Mouse (Mus musculus): ENCODE data around the gene H1foo. TPM values are rescaled to one million over a fixed set of nuclear protein-coding genes. Genes with fewer than 3 reads are reported as not detected.

H1foo gene
- total and polyA plus RNA-seq, 3 experiments = not detected

- Histone ChIP-seq H3K27me3 (ENCODE audit: insufficient read depth, low read length) (no peaks in the 10 kb centered on the region), H3K4me1 (ENCODE audit: insufficient read depth, low read depth, low read length) (no peaks in the 10 kb centered on the region), H3K36me3 (replicated peaks) (no peaks in the 10 kb centered on the region), H3K9me3 (replicated peaks) (no peaks in the 10 kb centered on the region), H3K4me3 (ENCODE audit: low read depth, low read length) (no peak overlapping the region)
- no peak for TF ChIP-seq GATA2 (IDR thresholded peaks at IDR 0.05; ENCODE audit: borderline replicate concordance, low read depth, low read length)
- no peak for TF ChIP-seq CTCF (IDR thresholded peaks at IDR 0.05; ENCODE audit: low read depth, low read length)
- no peak for TF ChIP-seq POLR2AphosphoS5 (IDR thresholded peaks at IDR 0.05; ENCODE audit: insufficient replicate concordance, low read depth, low read length)
- TF ChIP-seq GATA1 (IDR thresholded peaks at IDR 0.05; ENCODE audit: borderline replicate concordance, low read length) = no peak
- no peak for TF ChIP-seq TAL1 (conservative IDR thresholded peaks at IDR 0.05; ENCODE audit: low read depth, low read length)
- ATAC-seq (ENCODE audit: extremely low read depth, insufficient number of reproducible peaks, low FRiP score, poor library complexity, severe bottlenecking) = no peak
- no peak for DNase-seq (ENCODE audit: low spot score)
These were observed 42.2 kb upstream of the H1foo start for GRCm38 (mm10) chr6:115902545-115902944.

GRCm38 (mm10) chr6:115905568-115905967 lies 39.2 kb upstream of the H1foo start:
- Histone ChIP-seq H3K27me3 (ENCODE audit: insufficient read depth, low read length) (peaks cover 4% of the 10 kb centered on the region; the same call in 1 of the 2 replicates), H3K9me3 (replicated peaks) (no peaks in the 10 kb centered on the region), H3K4me1 (ENCODE audit: insufficient read depth, low read depth, low read length) (no peaks in the 10 kb centered on the region), H3K36me3 (replicated peaks) (no peaks in the 10 kb centered on the region), H3K4me3 (ENCODE audit: low read depth, low read length) (no peak overlapping the region)
- ATAC-seq (ENCODE audit: extremely low read depth, insufficient number of reproducible peaks, low FRiP score, poor library complexity, severe bottlenecking) = no peak
- no peak for DNase-seq (ENCODE audit: low spot score)
- TF ChIP-seq GATA2 (IDR thresholded peaks at IDR 0.05; ENCODE audit: borderline replicate concordance, low read depth, low read length) (no peak), CTCF (IDR thresholded peaks at IDR 0.05; ENCODE audit: low read depth, low read length) (no peak), POLR2AphosphoS5 (IDR thresholded peaks at IDR 0.05; ENCODE audit: insufficient replicate concordance, low read depth, low read length) (no peak), GATA1 (IDR thresholded peaks at IDR 0.05; ENCODE audit: borderline replicate concordance, low read length) (no peak), TAL1 (conservative IDR thresholded peaks at IDR 0.05; ENCODE audit: low read depth, low read length) (no peak)

- DNase-seq (ENCODE audit: low spot score) (no peak), ATAC-seq (ENCODE audit: extremely low read depth, insufficient number of reproducible peaks, low FRiP score, poor library complexity, severe bottlenecking) (no peak)
- Histone ChIP-seq H3K27me3 (ENCODE audit: insufficient read depth, low read length) (peaks cover 4% of the 10 kb centered on the region; the same call in 1 of the 2 replicates), H3K9me3 (replicated peaks) (no peaks in the 10 kb centered on the region), H3K4me3 (ENCODE audit: low read depth, low read length) (no peak overlapping the region), H3K4me1 (ENCODE audit: insufficient read depth, low read depth, low read length) (no peaks in the 10 kb centered on the region), H3K36me3 (replicated peaks) (no peaks in the 10 kb centered on the region)
- TF ChIP-seq CTCF (IDR thresholded peaks at IDR 0.05; ENCODE audit: low read depth, low read length) (no peak), TAL1 (conservative IDR thresholded peaks at IDR 0.05; ENCODE audit: low read depth, low read length) (no peak), POLR2AphosphoS5 (IDR thresholded peaks at IDR 0.05; ENCODE audit: insufficient replicate concordance, low read depth, low read length) (no peak), GATA1 (IDR thresholded peaks at IDR 0.05; ENCODE audit: borderline replicate concordance, low read length) (no peak), GATA2 (IDR thresholded peaks at IDR 0.05; ENCODE audit: borderline replicate concordance, low read depth, low read length) (no peak)
These were observed 38.3 kb upstream of the H1foo start for GRCm38 (mm10) chr6:115906455-115906854.

GRCm38 (mm10) chr6:115906871-115907270 lies 37.9 kb upstream of the H1foo start:
- ATAC-seq (ENCODE audit: extremely low read depth, insufficient number of reproducible peaks, low FRiP score, poor library complexity, severe bottlenecking) = no peak

GRCm38 (mm10) chr6:115908421-115908982 lies 36.2 kb upstream of the H1foo start:
- Histone ChIP-seq H3K27me3 (ENCODE audit: insufficient read depth, low read length) (peaks cover 4% of the 10 kb centered on the region; the same call in 1 of the 2 replicates), H3K36me3 (replicated peaks) (no peaks in the 10 kb centered on the region), H3K9me3 (replicated peaks) (no peaks in the 10 kb centered on the region), H3K4me3 (ENCODE audit: low read depth, low read length) (no peak overlapping the region), H3K4me1 (ENCODE audit: insufficient read depth, low read depth, low read length) (no peaks in the 10 kb centered on the region)
- TF ChIP-seq TAL1 (conservative IDR thresholded peaks at IDR 0.05; ENCODE audit: low read depth, low read length) (no peak), GATA1 (IDR thresholded peaks at IDR 0.05; ENCODE audit: borderline replicate concordance, low read length) (no peak), POLR2AphosphoS5 (IDR thresholded peaks at IDR 0.05; ENCODE audit: insufficient replicate concordance, low read depth, low read length) (no peak), CTCF (IDR thresholded peaks at IDR 0.05; ENCODE audit: low read depth, low read length) (no peak), GATA2 (IDR thresholded peaks at IDR 0.05; ENCODE audit: borderline replicate concordance, low read depth, low read length) (no peak)
- no peak for ATAC-seq (ENCODE audit: extremely low read depth, insufficient number of reproducible peaks, low FRiP score, poor library complexity, severe bottlenecking)
- DNase-seq (ENCODE audit: low spot score) = no peak

More at GRCm38 (mm10) chr6:115906871-115907270, 37.9 kb upstream of the H1foo start:
- peaks cover 4% of the 10 kb centered on the region; the same call in 1 of the 2 replicates for H3K27me3 ChIP-seq (ENCODE audit: insufficient read depth, low read length)
- H3K4me1 ChIP-seq (ENCODE audit: insufficient read depth, low read depth, low read length) = no peaks in the 10 kb centered on the region
- H3K4me3 ChIP-seq (ENCODE audit: low read depth, low read length) = no peak overlapping the region
- no peaks in the 10 kb centered on the region for H3K9me3 ChIP-seq (replicated peaks)
- TF ChIP-seq POLR2AphosphoS5 (IDR thresholded peaks at IDR 0.05; ENCODE audit: insufficient replicate concordance, low read depth, low read length) (no peak), CTCF (IDR thresholded peaks at IDR 0.05; ENCODE audit: low read depth, low read length) (no peak), GATA1 (IDR thresholded peaks at IDR 0.05; ENCODE audit: borderline replicate concordance, low read length) (no peak)
- no peaks in the 10 kb centered on the region for H3K36me3 ChIP-seq (replicated peaks)
- DNase-seq (ENCODE audit: low spot score) = no peak

- DNase-seq (ENCODE audit: low spot score) = no peak
These were observed 35.7 kb upstream of the H1foo start for GRCm38 (mm10) chr6:115909052-115909451.

More at GRCm38 (mm10) chr6:115909052-115909451, 35.7 kb upstream of the H1foo start:
- Histone ChIP-seq H3K36me3 (replicated peaks) (no peaks in the 10 kb centered on the region), H3K4me3 (ENCODE audit: low read depth, low read length) (no peak overlapping the region), H3K9me3 (replicated peaks) (no peaks in the 10 kb centered on the region), H3K4me1 (ENCODE audit: insufficient read depth, low read depth, low read length) (no peaks in the 10 kb centered on the region), H3K27me3 (ENCODE audit: insufficient read depth, low read length) (peaks cover 4% of the 10 kb centered on the region; the same call in 1 of the 2 replicates)
- no peak; the same call in 1 of the 2 replicates for ATAC-seq (ENCODE audit: extremely low read depth, insufficient number of reproducible peaks, low FRiP score, poor library complexity, severe bottlenecking)
- TF ChIP-seq CTCF (IDR thresholded peaks at IDR 0.05; ENCODE audit: low read depth, low read length) (no peak), POLR2AphosphoS5 (IDR thresholded peaks at IDR 0.05; ENCODE audit: insufficient replicate concordance, low read depth, low read length) (no peak), GATA1 (IDR thresholded peaks at IDR 0.05; ENCODE audit: borderline replicate concordance, low read length) (no peak), GATA2 (IDR thresholded peaks at IDR 0.05; ENCODE audit: borderline replicate concordance, low read depth, low read length) (no peak), TAL1 (conservative IDR thresholded peaks at IDR 0.05; ENCODE audit: low read depth, low read length) (no peak)
